Mouse (Mus musculus) spleen, adult 2 months (tissue): ENCODE measurements around the gene Rcan1.

ENCODE experiments used
- CTCF ChIP-seq: fragments of 200-500 bp; IDR thresholded peaks from 2 replicates; pipeline ENCODE4 v1.5.1; 2011; ENCODE audit warnings: mild to moderate bottlenecking, inconsistent platforms; ENCODE audit not compliant: insufficient read depth, insufficient read length, insufficient replicate concordance; ENCODE audit errors: extremely low read depth
- POLR2A ChIP-seq: fragments of 200-500 bp; IDR thresholded peaks from 2 replicates; pipeline ENCODE4 v1.6.1; 2011; ENCODE audit warnings: low read depth, low read length, inconsistent platforms

GRCm38 (mm10) chr16:92402216-92402615 lies 68.5 kb downstream of the Rcan1 start:
- TF ChIP-seq POLR2A: no peak
- no peak for TF ChIP-seq CTCF
